Mouse (Mus musculus) cortical plate, adult 2 months (tissue): ENCODE results near the gene Nupr1.

ENCODE experiments used
- CTCF ChIP-seq: fragments of 200-500 bp; IDR thresholded peaks from 2 replicates; pipeline ENCODE4 v1.5.1; 2011; ENCODE audit warnings: mild to moderate bottlenecking, control low read depth, low read length; ENCODE audit not compliant: insufficient read depth; ENCODE audit errors: extremely low read depth
- POLR2A ChIP-seq: fragments of 200-500 bp; IDR thresholded peaks from 2 replicates; pipeline ENCODE4 v1.6.1; 2011; ENCODE audit warnings: mild to moderate bottlenecking, low read length, control low read depth; ENCODE audit not compliant: insufficient read depth; ENCODE audit errors: extremely low read depth

DNA sequence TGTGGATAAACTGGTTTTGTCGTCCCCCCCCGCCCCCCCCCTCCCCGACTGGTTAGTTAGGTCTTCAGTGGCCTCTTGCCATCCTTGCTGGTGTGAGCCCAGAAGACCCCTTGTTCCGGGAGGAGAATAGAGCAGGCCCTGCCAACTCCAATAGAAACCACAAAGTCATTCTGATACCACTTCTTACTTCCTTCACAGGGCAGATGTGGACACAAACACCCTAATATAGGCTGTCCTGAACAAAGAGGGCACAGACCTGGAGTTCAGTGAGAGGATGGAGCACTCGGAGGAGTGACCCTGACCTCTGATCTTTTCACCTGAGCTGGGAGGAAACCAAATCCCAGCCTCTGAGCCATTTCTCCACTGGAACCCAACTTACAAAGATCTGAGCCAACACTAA is 28.8 kb downstream of the Nupr1 start:
- TF ChIP-seq CTCF (no peak), POLR2A (no peak)
